Mouse (Mus musculus): Measurements from ENCODE around the gene Dock8.

Dock8 gene

DNA sequence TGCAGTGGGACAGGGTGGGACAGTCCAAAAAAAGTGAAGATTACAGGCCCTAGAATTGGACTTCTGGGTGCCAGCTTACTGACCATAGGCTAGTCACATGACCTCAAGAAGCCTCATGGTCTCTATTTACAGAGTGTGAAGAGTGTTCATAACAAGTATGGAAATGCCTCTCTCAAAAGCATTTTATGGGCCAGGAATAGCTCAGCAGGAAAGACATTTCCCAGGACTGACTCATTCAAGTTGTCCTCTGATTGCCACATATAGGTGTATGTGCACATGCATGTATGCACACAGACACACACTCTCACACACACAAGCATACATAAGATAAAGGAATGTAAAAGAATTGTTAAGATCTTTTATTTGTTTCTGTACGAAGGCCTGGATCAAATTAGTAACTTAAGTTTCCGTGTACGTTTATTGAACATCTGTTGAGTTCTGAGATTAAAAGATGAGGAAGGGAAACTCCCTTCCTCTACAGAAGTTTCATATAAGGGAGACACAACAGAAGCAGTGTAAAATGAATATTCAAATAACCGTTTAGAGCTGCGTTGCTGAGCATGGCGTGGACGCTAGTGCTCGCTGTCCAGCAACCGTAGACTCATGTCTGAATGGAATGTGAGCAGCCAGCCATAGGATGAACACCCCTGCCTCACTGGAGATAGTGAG is 63.0 kb downstream of the Dock8 start:
- no peak for DNase-seq (ENCODE audit: low spot score in 2 of 2)

DNA sequence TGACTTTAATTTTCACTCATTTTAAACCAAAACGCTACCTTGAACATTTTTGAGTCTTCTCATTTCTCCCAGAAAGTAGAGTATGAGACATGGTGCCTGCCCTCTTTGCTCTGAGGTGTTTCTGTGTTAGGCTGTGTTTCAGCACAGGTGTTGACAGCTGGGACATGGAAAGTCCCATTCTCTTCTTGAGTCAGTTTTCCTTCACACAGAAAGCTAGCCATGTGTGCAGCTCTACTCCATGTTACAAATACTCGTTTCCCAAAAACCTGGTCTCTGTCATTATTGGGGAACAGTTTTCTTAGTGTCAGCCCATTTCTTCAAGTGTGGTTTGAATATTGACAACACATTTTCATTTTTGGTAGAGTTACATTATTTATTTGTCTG is 63.5 kb downstream of the Dock8 start:
- DNase-seq (ENCODE audit: low spot score in 2 of 2) = no peak

DNA sequence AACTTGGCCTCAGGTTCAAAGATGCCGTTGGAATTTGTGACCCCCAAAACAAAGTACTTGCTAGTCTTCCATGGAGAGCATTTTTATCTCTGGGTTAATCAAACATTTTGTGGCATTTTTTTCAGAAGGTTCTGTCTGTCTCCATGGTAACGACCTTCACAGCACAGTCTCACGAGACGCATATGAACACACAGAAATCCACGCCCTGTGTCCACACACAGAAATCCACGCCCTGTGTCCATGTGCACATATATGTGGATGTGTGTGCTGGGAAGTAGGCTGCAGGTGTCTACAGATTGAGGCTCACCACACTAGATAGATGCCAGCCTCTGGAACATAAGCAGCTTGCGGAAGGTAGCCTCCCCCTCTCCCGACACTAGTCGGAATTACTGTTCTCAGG is 66.9 kb downstream of the Dock8 start:
- DNase-seq (ENCODE audit: low spot score in 2 of 2) = no peak

DNA sequence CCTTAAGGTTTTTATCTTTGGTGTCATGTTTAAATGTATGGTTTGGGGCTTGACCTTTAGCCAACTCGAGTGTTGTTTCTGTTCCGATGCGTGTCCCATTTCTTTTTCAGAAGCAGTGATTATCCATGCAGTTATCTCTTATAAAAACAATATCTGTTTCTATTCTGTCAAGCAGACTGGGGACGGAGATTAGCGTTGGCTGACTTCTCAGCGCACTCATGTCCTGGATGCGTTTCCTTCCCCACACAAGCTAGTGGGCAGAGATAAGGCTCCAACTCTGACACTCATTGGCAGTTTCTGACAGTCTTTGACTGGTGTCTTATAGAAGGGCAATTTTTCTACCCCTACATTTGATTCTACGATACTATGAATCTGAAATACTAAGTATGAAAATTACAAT is 69.2 kb downstream of the Dock8 start:
- no peak for DNase-seq (ENCODE audit: low spot score in 2 of 2)

DNA sequence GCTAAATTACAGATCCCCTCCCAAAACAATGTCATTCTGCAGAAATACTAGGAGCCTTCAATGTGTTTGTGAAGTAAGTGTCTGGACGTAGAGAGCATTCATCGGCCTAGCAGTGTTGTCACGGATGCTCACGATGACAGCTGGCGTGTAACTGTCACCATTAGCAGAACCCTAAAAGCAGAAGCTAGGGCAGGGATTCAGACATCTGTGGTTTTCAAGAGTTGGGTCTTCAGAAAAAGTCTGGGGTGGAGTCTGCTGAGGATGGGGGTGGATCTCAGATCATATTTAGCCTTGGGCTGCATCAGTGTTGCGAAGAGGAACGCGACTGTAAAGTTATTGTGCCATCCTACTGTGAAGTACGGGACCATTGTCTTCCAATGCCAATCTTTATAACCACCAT is 73.2 kb downstream of the Dock8 start:
- peak in 1 of 2 experiments; percentile 19 for DNase-seq (ENCODE audit: low spot score in 2 of 2)

DNA sequence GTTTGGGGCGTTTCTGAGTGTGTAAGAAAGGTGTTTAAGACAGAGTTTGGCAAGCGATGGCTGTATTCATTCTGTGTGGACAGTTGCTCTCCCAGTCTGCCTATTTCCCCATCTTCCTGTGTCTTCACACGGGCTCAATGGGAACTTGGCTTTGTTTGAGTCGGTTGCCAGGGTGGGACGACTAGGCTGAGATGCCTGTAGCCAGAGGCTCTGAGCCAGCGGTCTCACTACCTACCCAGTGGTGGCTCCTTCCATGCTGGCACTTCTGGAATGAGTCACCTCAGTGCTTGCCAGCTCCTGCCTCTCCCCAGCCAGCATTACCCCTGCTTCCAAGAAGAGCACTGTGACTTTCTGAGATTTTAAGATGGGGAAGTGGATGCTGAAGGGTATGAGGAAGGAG is 75.4 kb downstream of the Dock8 start:
- no peak for DNase-seq (ENCODE audit: low spot score in 2 of 2)

DNA sequence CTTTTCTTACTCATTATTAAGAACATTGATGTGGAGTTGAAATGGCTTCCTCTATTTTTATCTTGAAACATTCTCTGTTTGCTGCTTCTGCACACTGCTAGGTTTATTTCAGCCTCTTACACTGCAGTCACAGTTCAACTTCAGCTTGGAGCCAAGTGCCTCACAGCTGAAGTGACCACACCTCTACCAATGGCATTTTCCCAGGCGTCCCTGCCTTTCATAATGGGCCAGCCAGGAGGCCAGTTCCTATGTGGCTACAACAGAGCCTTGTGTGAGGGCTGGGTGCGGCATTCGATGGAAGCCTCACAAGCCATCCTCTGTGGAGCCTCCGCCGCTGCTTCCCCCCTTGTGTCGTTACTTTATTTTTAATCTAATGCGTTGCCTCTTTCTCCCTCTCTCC is 78.3 kb downstream of the Dock8 start:
- DNase-seq (ENCODE audit: low spot score in 2 of 2) = no peak

DNA sequence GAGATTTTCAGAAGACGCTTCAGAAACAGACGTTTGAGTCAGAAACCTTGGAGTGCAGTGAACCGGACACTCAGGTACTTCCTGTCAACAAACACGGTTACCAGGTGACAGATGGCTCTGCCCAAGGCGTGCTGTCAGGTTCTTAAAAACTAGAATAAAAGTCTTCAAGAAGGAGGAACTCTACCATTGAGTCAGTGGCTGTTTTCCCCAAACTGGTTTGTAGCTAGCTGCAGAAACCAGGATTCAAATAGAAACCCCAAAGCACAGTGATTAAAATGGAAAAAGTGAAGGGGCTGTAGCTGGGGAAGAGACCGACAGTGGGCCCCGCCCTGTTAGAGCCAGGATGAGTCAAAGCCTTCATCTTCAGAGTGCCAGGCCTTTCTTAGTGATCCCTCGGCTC is 78.8 kb downstream of the Dock8 start:
- peak in 1 of 2 experiments; percentile 39 for DNase-seq (ENCODE audit: low spot score in 2 of 2)

DNA sequence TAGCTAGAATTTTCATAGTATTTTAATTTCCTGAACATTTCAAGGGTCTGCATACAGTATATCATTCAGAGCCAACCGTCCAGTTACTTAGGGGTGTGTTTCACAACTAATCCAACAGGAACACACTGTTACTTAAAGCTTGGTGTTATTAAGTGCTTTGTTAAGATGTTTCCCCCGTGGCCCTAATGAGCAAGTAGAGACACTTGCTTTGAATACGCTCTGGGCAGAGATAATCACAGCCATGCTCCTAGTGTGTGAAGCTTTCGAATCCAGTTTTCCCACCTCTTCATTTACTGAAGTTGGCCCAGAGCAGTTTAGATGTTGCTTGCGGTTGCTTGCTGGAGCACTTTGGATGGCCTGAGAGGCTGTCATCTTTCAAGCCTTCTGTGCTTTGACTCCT is 80.8 kb downstream of the Dock8 start:
- no peak for DNase-seq (ENCODE audit: low spot score in 2 of 2)

DNA sequence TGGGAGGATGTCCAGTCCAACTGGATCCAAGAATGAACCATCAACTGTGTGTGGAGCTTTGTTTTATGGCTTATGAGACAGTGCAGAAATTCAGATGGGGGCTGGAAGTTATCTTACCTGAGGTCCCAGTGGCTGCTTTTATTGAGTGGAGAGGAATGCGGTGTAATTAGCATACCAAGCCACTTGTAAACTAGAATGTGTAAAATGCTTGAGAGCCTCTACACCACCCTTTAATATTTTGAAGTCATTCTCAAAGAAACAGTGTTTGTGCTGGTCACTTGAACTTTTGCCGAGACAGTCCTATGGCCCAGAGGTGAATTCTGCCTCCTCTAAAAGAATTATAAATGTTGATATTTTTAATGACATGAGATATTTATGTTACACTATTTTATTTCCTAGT is 83.5 kb downstream of the Dock8 start:
- DNase-seq (ENCODE audit: low spot score in 2 of 2) = no peak

DNA sequence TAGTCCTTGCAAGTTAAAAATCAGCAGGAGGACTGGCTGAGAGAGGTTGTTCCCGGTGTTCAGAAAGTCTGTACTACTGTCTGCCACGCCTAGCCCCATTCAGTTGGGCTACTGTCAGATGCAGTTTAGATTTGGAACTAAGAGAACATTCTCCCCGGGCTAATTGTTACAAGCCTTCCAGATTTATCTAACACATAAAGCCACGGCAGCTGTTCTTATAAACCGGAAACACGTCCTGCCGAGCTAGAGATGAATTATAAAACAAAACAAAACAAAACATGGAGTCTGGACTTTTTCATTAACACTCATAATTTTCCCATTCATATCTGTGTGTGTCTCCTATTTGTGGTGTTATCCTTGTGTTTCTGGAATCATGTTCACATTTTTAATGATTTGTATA is 87.8 kb downstream of the Dock8 start:
- DNase-seq (ENCODE audit: low spot score in 2 of 2) = no peak

DNA sequence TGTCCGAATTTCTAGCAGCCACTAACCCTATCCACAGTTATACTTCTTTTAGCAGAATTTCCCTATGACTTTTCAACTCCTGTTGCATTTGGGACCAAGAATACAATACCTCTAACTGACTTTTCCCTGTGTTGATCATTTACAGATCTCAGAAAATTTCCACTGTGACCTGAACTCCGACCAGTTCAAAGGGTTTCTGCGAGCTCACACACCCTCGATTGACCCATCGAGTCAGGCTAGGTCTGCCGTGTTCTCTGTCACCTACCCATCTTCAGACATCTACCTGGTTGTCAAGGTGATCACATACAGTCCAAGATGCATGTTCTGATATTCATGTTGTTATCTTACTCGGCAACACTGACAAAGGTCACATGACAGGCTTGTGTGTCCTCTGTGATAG is 90.4 kb downstream of the Dock8 start:
- DNase-seq (ENCODE audit: low spot score in 2 of 2) = no peak

DNA sequence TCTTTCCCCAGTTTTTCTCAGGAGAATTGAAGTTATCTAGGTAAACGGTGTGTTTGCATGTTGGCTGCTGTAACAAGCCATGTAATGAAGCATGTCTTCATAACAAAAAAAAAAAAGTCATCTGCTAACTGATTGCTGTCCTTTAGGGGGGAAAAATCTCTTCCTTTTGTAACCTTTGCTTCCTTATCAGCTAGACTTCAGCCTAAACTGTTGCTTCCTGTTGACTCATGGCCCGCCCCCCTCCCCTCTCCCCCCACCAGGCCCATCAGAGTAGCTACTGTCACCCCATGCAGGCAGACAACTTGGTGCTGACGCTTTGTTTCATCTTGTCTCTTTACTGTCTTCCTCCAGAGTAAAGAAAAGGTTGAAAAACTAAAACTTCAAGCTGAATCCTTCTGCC is 95.8 kb downstream of the Dock8 start:
- no peak for DNase-seq (ENCODE audit: low spot score in 2 of 2)

DNA sequence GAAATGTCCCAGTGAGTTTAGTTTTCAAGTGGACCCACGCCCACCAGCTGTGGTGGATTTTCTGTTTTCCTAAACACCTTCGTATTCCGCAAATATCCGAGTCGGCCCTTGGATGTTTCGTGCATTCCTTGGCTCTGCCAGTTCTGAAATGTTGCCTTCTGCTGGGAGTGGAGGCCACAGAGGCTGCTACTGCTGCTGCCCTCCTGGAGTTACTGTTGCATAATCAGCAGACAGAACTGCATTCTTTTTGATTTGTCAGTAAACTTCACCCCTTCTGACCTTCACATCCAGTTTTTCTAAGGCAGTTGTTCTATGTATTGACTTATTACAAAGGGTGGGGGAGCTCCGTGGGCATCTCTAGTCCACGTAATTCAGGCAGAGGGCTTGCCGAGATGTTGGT is 97.0 kb downstream of the Dock8 start:
- DNase-seq (ENCODE audit: low spot score in 2 of 2) = no peak

DNA sequence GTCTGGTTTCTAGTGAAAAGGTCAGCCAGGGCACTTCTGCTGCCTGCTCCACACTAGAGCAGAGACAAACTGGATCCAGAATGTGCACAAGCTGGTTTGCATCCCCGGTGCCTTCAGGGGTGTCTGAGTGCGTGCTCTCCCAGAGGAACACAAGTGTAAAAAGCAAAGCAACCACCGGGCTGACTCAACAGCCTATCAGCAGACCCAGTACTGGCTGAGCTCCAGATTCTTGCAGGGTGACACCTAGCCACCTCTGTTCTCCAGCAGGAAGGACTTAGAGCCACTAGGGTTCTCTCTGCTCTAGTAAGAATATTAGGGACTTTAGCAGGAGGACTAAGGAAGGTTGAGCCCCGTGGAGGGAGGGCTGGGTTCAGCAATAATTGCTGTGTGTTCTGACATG is 97.7 kb downstream of the Dock8 start:
- no peak for DNase-seq (ENCODE audit: low spot score in 2 of 2)

DNA sequence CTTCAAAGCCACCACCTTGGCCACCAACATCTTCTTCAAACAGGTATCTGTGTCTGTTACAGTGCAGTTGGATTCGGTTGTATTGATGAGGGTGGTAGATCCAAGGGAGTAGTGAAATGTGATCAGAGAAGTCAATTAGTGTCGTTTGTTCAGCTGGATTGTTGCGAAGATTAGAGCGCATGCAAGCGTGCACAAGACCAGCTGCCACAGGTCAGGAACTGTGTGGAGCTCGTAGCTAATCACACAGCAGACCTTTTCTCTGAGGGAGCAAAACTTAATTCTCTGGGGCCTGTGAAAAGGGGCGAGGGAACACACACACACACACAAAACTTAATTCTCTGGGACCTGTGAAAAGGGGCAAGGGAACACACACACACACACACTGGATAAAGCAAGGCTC is 98.2 kb downstream of the Dock8 start:
- no peak for DNase-seq (ENCODE audit: low spot score in 2 of 2)

DNA sequence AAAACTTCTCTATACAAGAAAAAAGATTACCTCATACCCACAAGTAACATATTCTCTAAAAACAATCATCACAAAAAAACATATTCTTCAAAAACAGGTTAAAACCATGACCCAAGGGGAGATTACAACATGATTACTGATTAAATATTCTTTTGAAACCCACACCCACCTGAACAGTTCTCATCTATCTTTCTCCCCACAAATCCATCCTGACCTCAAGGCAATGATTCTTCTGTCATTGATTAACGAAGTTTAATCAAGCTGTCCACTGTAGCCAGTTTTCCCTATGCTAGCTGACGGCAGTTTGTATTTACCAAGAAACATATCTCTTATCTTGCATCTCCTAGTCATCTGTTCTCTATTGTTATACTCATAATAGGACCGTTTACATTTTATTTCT is 98.6 kb downstream of the Dock8 start:
- DNase-seq (ENCODE audit: low spot score in 2 of 2) = no peak

DNA sequence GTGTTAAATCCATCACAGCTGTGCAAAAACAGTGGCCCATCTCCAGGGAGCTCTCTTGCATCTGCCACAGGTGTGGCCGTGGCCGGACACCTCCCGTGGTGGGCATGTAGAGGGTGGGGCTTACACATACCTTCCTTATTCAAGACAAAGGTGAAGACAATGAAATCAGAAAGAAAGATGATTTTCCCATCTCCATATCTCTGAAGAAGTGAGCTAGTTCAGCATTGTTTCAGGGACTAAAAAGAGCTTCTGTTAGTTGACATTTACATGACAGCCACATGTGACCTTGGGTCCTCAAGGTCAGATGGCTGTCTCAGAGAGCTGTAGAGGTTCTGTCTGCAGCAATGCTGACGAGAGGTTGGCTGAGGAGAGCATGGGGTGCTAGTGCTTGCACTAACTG is 99.6 kb downstream of the Dock8 start:
- DNase-seq (ENCODE audit: low spot score in 2 of 2) = no peak

DNA sequence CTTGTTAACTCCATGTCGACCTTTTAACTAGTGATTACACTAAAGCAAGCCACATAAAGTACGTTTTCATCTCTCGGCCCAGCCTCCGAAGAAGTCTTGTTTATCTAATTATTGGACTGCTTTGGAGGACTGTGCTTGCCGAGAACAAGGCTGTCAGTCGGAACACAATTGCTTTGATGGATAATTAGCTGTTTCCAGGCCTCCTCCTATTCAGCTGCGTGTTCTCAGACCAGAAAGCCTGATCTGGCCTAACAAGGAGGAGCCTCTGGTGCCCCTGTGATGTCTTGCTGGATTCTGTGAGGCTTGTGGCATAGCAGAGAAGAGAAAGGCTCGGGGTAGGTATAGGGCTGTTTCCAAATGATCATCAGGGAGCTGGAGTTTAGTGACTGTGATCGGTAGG is 106.3 kb downstream of the Dock8 start:
- DNase-seq (ENCODE audit: low spot score in 2 of 2) = no peak

DNA sequence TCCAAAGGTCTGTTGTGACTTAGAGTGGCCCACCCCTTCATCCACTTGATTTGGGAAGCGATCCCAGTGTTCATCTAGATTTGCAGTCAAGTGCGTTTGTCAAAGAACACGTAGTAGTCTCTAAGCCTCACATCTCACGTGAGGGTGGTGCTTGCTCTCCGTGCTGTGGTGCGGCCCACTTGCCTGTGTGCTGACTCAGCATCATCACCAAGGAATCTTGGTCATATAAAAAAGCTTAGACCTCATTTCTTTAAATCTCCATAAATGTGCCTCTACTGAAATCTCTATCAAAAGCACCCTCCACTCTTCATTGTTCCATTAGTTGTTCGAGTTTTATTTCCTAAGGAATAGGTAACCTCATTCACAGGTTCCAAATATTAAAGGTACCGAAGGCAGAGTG is 107.0 kb downstream of the Dock8 start:
- no peak for DNase-seq (ENCODE audit: low spot score in 2 of 2)

DNA sequence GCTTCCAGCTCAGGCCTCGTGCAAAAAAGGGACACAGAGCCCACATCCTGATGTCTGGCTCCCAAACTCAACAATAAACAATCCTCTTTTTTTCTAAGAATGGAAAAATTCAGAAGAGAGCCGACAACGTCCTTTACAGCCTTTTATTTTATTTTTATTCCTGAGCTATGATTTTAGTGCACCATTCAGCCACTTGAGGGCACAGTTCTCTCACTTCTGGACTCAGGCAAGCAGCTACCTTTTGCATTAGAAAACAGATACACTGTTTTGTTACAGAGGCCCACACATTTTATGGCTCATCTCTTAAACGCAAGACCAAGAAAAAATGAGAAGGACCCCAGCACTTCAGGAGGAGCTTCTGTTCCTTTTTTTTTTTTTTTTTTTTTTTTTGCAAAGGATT is 108.1 kb downstream of the Dock8 start:
- DNase-seq (ENCODE audit: low spot score in 2 of 2) = no peak

DNA sequence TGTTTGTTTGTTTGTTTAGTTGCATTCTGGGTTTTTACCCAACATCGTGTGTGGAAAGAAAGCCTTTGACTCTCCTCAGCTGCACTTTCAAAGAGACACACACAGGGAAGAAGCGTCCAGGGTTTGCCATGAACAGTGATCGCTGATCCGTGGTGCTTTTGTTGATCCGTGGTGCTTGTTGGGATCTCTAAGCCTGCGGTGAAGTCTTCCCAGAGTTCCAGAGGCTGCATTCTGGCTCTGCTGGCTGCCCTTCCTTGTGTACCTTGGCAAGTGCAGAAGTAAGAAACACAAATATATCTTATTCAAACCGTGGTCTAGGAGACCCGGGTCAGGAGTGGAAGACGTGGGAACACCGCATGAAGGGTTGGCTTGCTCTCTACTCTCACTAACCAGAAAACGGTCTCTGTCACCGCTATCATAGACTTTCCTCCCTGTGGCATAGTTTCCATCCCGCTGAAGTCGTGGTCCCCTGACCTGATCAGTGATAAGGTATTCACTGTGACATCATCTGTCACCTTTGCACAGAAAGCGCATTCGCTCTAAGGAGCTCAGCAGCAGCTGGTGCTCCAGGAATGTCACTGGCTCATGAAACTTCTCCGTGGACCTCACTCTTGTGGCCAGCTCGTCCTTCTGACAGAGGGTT is 112.4 kb downstream of the Dock8 start:
- DNase-seq (ENCODE audit: low spot score in 2 of 2) = no peak

DNA sequence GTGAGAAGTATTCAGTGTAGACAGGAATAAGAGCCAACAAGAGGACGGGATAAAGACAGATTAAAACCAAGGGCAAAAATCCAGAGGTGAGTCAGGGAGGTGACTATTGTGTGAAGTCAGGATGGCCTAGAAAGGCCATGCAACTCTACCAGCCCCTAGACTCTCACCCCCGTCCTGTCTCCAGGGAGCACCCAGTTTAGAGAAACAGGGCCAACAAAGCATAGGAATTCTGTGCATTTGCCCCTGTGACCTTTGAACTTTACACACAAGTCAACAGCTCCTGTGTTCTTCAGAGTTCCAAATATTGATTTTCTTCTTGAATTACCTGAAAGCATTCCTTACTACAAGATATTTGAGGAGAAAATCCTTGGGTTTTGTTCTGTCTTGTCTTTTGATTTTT is 117.6 kb downstream of the Dock8 start:
- no peak for DNase-seq (ENCODE audit: low spot score in 2 of 2)

DNA sequence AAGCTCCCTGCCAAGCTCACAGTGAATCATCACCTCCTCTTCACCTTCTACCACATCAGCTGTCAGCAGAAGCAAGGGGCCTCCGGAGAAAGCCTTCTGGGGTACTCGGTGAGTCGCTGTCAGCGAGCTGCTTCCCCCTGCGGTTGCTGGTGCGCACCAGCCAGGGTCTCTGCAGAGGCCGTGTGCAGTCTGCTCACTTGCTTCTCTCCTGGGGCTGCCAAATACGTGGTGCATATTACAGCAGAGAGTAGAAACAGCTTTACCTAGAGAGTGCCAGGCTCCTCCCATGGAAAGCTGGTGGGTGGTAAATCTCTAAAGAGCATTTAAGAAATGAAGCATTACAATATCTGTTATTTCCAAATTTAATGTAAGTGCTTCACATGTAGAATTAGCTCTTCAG is 123.1 kb downstream of the Dock8 start:
- DNase-seq (ENCODE audit: low spot score in 2 of 2) = no peak

Data from natural killer cell, adult 2 months (primary cell).